Mouse (Mus musculus) inflammation-experienced regulatory T-cells, adult 16 weeks (primary cell): ENCODE results near the gene Gng3. TPM values are rescaled to one million over a fixed set of nuclear protein-coding genes. Genes with fewer than 3 reads are reported as not detected.

Source experiments
- polyA plus RNA-seq: library from polyadenylated mRNA; unstranded; fragments of 100-300 nt; shearing (Covaris generic); gene quantifications from one replicate; pipeline ENCODE4 v1.2.1, GENCODE M21; 2017

The Gng3 gene
- polyA plus RNA-seq, result 0.45 TPM

GRCm38 (mm10) chr19:8839103-8839907 is at the start of gene Gng3:
TSS of gene Gng3 (minus strand) at chr19:8839194.

GRCm38 (mm10) chr19:8883616-8884015 is 44.6 kb upstream of the Gng3 start, which contains the start of the genes Lbhd1 and Gm49403:
TSS of gene Lbhd1 (plus strand) at chr19:8883732.
TSS of gene Gm49403 (plus strand) at chr19:8883930.

GRCm38 (mm10) chr19:8880311-8881033 is 41.5 kb upstream of the Gng3 start, which contains the start of gene Uqcc3:
TSS of gene Uqcc3 (minus strand) at chr19:8880923.

GRCm38 (mm10) chr19:8871267-8872186 is 32.5 kb upstream of the Gng3 start, which contains the start of gene Ubxn1:
TSS of gene Ubxn1 (plus strand) at chr19:8871496.

GRCm38 (mm10) chr19:8850402-8850901 is 11.5 kb upstream of the Gng3 start, which contains the start of gene Lrrn4cl:
TSS of gene Lrrn4cl (plus strand) at chr19:8850768.

GRCm38 (mm10) chr19:8837251-8837791 is 1.7 kb downstream of the Gng3 start, which contains the start of gene Bscl2:
TSS of gene Bscl2 (plus strand) at chr19:8837467.

GRCm38 (mm10) chr19:8829660-8830059 is 9.3 kb downstream of the Gng3 start, which contains the start of gene AC129217.1:
TSS of gene AC129217.1 (plus strand) at chr19:8829773.

GRCm38 (mm10) chr19:8819596-8820423 is 19.2 kb downstream of the Gng3 start, which contains the start of gene Hnrnpul2:
TSS of gene Hnrnpul2 (plus strand) at chr19:8820010.

GRCm38 (mm10) chr19:8818801-8819595 is 20.0 kb downstream of the Gng3 start, which contains the start of gene Ttc9c:
TSS of gene Ttc9c (minus strand) at chr19:8819333.

GRCm38 (mm10) chr19:8802130-8802821 is 36.7 kb downstream of the Gng3 start, which contains the start of gene Zbtb3:
TSS of gene Zbtb3 (plus strand) at chr19:8802555.

GRCm38 (mm10) chr19:8798264-8798946 is 40.6 kb downstream of the Gng3 start, which contains the start of gene Polr2g:
TSS of gene Polr2g (minus strand) at chr19:8798577.

Other genes with a start within 250 kb of the Gng3 start
- gene Slc22a8, start 247.9 kb downstream of the Gng3 start, polyA plus RNA-seq, result not detected
- not detected for gene Slc22a6, start 221.2 kb downstream of the Gng3 start, polyA plus RNA-seq
- gene Chrm1, start 175.4 kb downstream of the Gng3 start, polyA plus RNA-seq, result not detected
- gene Slc3a2, start 115.8 kb downstream of the Gng3 start, polyA plus RNA-seq, result 132 TPM
- gene Wdr74, start 103.4 kb downstream of the Gng3 start, polyA plus RNA-seq, result 88.5 TPM
- gene 1700092M07Rik, start 98.5 kb downstream of the Gng3 start, polyA plus RNA-seq, result 1.1 TPM
- 189 TPM for gene Stx5a, start 97.8 kb downstream of the Gng3 start, polyA plus RNA-seq
- gene Nxf1, start 82.1 kb downstream of the Gng3 start, polyA plus RNA-seq, result 324 TPM
- gene Tmem223, start 68.2 kb downstream of the Gng3 start, polyA plus RNA-seq, result 107 TPM
- gene Tmem179b, start 64.7 kb downstream of the Gng3 start, polyA plus RNA-seq, result 167 TPM
- gene Taf6l, start 52.8 kb downstream of the Gng3 start, polyA plus RNA-seq, result 6.1 TPM
- gene Polr2g, start 40.6 kb downstream of the Gng3 start, polyA plus RNA-seq, result 172 TPM
- 4.3 TPM for gene Zbtb3, start 36.6 kb downstream of the Gng3 start, polyA plus RNA-seq
- 57.9 TPM for gene Ttc9c, start 19.9 kb downstream of the Gng3 start, polyA plus RNA-seq
- gene Hnrnpul2, start 19.2 kb downstream of the Gng3 start, polyA plus RNA-seq, result 5.4 TPM
- gene AC129217.1, start 9.4 kb downstream of the Gng3 start, polyA plus RNA-seq, result not detected
- gene Bscl2, start 1.7 kb downstream of the Gng3 start, polyA plus RNA-seq, result 112 TPM
- gene Lrrn4cl, start 11.6 kb upstream of the Gng3 start, polyA plus RNA-seq, result not detected
- 165 TPM for gene Ubxn1, start 32.3 kb upstream of the Gng3 start, polyA plus RNA-seq
- gene Uqcc3, start 41.7 kb upstream of the Gng3 start, polyA plus RNA-seq, result 82.7 TPM
- 75.6 TPM for gene Lbhd1, start 44.5 kb upstream of the Gng3 start, polyA plus RNA-seq
- not detected for gene Gm49403, start 44.7 kb upstream of the Gng3 start, polyA plus RNA-seq
- 74.5 TPM for gene 1810009A15Rik, start 49.7 kb upstream of the Gng3 start, polyA plus RNA-seq
- gene Gm49416, start 49.7 kb upstream of the Gng3 start, polyA plus RNA-seq, result not detected
- 55.6 TPM for gene Ints5, start 53.8 kb upstream of the Gng3 start, polyA plus RNA-seq
- 145 TPM for gene Ganab, start 58.9 kb upstream of the Gng3 start, polyA plus RNA-seq
- 37.2 TPM for gene B3gat3, start 81.2 kb upstream of the Gng3 start, polyA plus RNA-seq
- 11.8 TPM for gene Rom1, start 90.2 kb upstream of the Gng3 start, polyA plus RNA-seq
- 76.0 TPM for gene Eml3, start 90.4 kb upstream of the Gng3 start, polyA plus RNA-seq
- 248 TPM for gene Mta2, start 102.7 kb upstream of the Gng3 start, polyA plus RNA-seq
- 55.5 TPM for gene Tut1, start 114.7 kb upstream of the Gng3 start, polyA plus RNA-seq
- gene Eef1g, start 127.8 kb upstream of the Gng3 start, polyA plus RNA-seq, result 297 TPM
- gene Ahnak, start 150.1 kb upstream of the Gng3 start, polyA plus RNA-seq, result 137 TPM
- gene Scgb1a1, start 248.8 kb upstream of the Gng3 start, polyA plus RNA-seq, result not detected